Mouse (Mus musculus): ENCODE results near the gene Kmt5b. TPM values are rescaled to one million over a fixed set of nuclear protein-coding genes. Genes with fewer than 3 reads are reported as not detected.

Kmt5b gene
- total RNA-seq, 2 experiments from 2014 or later = 34.5 to 37.1 TPM

GRCm38 (mm10) chr19:3767781-3768696, 818 bp downstream of the Kmt5b start:
- DNase-seq (ENCODE audit: low spot score in 2 of 2) = peak; percentile 82 to 91

DNA sequence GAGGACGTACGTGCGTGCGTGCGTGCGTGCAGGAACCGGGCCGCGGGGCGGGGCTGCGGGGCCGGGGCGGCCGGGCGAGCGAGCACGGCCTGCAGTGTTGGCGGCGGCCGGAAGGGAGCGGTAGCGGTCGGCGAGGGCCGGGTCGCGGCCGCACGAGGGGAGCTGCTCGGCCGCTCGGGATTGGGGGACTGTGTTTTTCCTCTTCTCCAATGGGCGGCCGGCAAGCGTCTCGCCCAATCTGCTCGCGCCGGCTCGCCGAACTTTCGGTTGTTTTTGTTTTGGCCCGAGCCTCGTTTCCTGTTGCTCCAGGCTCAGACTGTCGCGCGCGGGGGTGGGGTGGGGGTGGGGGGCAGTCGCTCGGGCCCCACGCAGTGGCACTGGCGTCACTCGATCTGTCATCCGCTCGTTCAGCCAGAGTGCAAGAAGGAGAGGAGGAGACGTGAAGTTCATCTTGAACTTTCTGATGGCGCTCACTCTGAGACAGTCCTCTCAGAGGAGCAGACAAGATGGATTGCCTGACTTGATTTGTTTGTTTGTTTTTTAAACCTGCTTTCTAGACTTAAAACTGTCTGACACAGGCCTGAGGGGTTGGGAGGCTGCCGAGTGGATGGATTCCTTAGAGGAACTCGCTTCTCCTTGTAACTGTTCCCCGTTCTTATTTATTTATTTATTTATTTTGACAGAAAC, 1.6 kb downstream of the Kmt5b start:
- peak; percentile 94 to 95 for DNase-seq (ENCODE audit: low spot score in 2 of 2)

- no peak for DNase-seq (ENCODE audit: low spot score in 2 of 2)
These were observed 2.3 kb downstream of the Kmt5b start for GRCm38 (mm10) chr19:3769533-3769932.

DNA sequence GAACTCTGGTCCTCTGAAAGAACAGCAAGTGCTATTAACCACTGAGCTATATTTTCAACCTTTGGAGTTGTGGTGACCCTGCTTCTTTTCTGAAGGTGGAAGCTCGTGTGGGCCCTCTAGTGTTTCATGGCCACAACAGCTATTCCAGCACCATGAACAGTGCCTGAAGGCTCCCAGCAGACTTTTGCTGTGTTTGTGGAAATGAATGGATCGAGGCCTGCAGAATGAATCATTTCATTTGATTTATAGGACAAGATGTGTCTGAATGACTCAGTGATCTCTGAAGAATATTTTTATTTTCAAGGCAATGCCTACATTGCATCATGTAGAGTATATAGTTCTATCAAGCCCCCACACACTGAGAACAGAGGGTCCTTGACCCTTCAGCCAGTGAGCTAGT, 6.9 kb downstream of the Kmt5b start:
- no peak for DNase-seq (ENCODE audit: low spot score in 2 of 2)

DNA sequence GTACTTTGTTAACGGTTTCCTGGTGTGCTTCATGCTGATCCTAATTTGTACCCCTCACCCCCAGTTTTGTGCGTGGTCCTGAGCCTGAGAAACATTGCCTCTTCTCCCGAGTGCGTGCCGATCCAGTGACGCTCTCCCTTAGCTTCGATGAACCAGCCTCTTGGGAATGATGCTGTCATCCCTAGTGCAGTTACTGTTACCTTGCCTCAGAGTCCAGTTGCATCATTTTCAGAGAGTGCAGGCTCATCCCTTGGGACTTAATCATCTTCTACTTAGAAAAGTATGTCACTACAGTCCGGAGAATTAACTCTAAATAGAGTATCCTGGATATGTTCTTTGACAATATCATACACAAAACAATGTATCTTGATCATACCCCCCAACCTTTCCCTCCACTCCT, 11.5 kb downstream of the Kmt5b start:
- DNase-seq (ENCODE audit: low spot score in 2 of 2) = no peak

- DNase-seq (ENCODE audit: low spot score in 2 of 2) = no peak
These were observed 22.9 kb downstream of the Kmt5b start for GRCm38 (mm10) chr19:3790077-3790476.

GRCm38 (mm10) chr19:3805526-3805925, 38.3 kb downstream of the Kmt5b start:
- DNase-seq (ENCODE audit: low spot score in 2 of 2) = no peak

DNA sequence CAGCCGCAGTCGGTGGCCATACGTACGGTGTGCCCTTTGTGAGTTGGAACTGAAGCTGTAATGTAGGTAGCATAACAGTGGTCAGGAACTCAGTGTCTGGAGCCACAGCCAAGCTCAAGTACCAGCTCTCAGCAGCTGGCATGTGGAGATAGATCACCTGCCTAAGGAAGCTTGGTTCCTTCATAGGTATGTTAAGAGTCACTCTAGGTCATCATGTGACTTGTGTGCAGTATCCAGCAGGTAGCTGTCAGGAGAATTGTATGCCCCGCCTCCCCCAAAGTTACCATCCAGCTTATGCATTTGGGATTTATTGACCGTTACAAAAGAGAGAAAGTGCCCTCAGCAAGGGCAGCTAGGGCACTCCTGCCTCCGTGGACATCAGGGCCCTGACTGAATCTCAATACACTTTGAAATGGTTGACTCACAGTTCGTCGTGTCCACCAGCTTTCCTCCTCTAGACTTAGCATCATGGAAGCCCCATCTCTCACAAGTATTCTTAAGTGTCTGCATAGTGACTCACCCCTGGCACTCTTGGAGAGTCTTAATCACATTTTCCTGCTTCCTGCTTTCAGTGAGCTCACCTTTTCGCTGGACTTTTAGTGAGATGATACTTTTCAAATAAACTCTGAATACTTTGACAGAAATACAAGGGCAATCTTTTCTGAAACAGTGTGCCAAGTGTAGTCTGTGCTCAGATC, 43.5 kb downstream of the Kmt5b start:
- DNase-seq (ENCODE audit: low spot score in 2 of 2) = no peak

DNA sequence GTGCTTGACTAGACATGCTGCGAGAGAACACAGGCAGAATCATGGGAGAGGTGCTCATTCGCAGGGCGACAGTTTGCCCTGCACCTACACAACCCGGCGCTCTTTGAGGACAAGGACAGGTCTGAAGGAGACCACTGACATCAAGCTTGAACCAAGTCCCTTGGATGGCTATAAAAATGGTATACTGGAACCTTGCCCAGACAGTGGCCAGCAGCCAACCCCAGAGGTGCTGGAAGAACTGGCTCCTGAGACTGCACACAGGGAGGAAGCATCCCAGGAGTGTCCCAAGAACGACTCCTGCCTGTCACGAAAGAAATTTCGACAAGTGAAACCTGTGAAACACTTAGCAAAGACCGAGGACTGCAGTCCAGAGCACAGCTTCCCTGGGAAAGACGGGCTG, 47.2 kb downstream of the Kmt5b start:
- no peak for DNase-seq (ENCODE audit: low spot score in 2 of 2)

DNA sequence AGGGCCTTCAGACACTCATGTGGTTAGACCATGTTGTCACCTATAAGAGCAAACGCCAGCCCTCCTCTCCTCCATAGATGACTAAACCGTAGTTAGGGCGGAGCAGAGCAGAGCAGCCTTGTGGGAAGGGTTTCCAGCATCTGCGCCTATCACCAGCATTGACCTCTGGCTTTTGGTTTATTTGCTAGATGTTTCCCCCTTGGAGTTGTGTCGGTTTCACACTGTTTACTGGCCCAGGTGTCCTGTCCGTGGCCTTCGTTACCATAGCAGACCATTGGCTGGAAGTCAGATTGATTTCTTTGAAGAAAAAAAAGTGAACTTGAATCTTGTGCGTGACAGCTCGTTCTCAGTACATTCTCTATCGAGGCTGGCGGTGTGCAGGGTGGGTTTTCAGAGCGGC, 48.6 kb downstream of the Kmt5b start:
- no peak for DNase-seq (ENCODE audit: low spot score in 2 of 2)

DNA sequence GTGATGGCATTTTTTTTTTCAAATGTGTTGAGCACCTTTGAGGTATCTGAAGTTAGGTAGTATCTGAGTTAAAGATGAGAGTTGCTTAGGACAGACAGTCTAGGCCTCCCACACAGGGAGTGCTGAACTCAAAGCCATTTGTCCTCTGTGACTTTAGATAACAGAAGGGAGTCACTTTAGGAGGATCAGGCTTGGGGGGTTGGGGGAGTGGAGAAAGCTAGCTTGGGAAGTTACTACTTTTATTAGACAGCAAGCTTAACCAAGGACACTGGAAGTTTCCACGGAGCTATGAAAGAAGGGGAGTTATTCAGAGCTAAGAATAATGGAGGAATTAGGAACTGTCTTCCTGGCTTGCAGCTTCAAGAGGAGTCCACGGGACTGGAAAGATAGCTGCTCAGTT, 51.9 kb downstream of the Kmt5b start:
- no peak for DNase-seq (ENCODE audit: low spot score in 2 of 2)

GRCm38 (mm10) chr19:3819899-3820444, 52.8 kb downstream of the Kmt5b start:
- DNase-seq (ENCODE audit: low spot score in 2 of 2) = no peak

- no peak for DNase-seq (ENCODE audit: low spot score in 2 of 2)
These were observed 57.8 kb downstream of the Kmt5b start for GRCm38 (mm10) chr19:3825044-3825443.

DNA sequence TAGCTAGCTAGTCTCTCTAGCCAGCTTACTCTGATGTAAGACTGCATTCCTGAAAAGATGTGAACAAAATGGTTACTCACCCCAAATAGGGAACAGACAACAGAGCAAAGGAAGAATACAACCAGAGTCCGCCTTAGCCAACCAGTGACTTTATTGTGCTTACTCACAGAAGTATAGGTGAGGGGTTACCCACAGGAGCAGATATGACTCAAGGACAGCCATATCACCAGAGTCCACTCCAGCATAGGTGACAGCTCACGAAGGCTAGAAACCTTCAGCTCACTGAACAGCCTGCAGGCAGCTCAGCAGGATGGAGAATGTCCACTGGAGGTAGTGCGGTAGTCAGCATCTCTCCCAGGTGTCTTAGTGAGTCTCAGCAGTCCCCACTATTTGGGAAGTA, 62.6 kb downstream of the Kmt5b start:
- DNase-seq (ENCODE audit: low spot score in 2 of 2) = no peak

DNA sequence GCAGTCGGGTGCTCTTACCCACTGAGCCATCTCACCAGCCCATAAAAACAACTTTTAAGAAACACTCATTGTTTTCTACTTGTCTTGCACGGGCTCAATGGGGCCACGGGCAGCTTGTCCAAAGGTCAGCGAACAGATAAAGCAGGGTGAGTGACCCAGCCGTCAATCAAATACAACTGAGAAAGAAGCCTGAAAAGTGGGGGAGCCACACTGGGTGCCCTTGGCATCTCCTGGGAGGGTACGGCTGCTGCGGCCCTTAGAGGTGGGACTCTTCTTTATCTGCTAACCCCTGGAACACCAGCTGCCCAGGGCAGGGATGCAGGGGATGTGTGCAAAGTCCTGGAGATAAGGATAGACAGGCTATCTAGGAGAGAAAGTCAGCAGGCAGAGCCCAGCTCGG, 64.5 kb downstream of the Kmt5b start:
- no peak for DNase-seq (ENCODE audit: low spot score in 2 of 2)

- DNase-seq (ENCODE audit: low spot score in 2 of 2) = no peak
These were observed 65.7 kb downstream of the Kmt5b start for GRCm38 (mm10) chr19:3832851-3833353.

GRCm38 (mm10) chr19:3834301-3834700, 67.1 kb downstream of the Kmt5b start:
- DNase-seq (ENCODE audit: low spot score in 2 of 2) = no peak

DNA sequence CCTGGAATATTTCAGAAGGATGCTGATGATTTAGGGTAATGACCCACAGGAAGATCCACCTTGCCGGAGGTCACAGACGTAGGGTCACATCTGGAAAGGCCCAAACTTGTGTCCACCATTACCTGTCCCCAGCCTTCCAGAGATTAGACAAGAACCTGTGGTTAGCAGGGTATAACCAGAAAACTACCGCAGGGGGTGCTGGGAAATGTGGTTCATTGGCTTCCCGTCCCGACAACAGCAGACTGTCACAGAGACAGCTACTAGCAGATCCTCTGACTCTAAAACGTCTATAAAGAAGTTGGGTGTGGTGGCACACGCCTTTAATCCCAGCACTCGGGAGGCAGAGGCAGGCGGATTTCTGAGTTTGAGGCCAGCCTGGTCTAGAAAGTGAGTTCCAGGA, 69.6 kb downstream of the Kmt5b start:
- no peak for DNase-seq (ENCODE audit: low spot score in 2 of 2)

DNA sequence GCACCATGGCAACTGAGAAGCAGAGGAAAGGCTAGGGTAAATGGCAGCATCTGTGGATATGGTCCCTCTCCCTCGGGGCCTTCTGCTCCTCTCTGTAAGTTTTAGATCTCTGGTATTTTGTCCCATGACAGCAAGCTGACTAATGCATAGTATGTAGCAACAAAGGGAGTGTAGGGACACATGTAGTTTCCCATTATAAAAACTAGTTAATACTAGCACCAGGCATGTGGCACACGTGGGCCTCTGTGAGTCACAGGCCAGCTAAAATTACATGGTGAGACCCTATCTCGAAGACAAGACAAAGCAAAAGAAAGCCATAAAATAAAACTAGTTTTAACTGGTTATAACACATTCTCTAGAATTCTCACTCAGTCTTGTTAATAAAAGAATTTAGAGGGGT, 71.7 kb downstream of the Kmt5b start:
- no peak for DNase-seq (ENCODE audit: low spot score in 2 of 2)

- no peak for DNase-seq (ENCODE audit: low spot score in 2 of 2)
These were observed 72.5 kb downstream of the Kmt5b start for GRCm38 (mm10) chr19:3839686-3840085.

DNA sequence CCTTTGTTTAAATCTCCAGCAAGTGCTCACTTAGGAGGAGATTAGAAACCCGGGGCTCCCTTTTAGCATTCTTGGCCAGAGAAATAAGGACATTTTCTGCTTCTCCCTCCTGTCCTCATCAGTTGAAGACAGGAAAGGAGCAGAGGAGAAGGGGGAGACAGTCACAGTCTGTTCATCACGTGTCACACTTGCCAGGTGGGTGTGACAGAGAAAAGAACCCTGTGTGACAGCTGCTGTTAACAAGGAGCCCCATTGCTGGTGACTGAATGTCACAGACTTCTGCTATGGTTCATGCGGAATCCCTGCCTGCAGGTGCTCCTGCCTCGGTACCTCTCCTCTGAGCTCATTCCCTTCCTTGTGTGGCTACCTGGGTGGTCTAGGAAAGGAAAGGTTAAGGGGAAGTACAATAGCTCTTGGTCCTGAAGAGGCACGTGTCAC, 73.0 kb downstream of the Kmt5b start:
- no peak for DNase-seq (ENCODE audit: low spot score in 2 of 2)
